Mouse (Mus musculus) liver, embryonic 14.5 days (tissue): ENCODE data around the gene Morn5. TPM values are rescaled to one million over a fixed set of nuclear protein-coding genes. Genes with fewer than 3 reads are reported as not detected.
A peak's percentile ranks its signal among the peaks of the same experiment; 100 is the strongest.

Experiments used
- ATAC-seq: fragments of 200-750 bp; cut with Nextera tagmentation; 2 replicates; pipeline ENCODE4 v1.8.0; 2017; ENCODE audit warnings: moderate number of reproducible peaks, mild to moderate bottlenecking, moderate library complexity; ENCODE audit not compliant: insufficient read depth
- DNase-seq, 3 experiments: peaks; one replicate each; pipeline ENCODE4 v3.0.0-alpha.2; 2012 to 2013; ENCODE audit warnings: low read depth in 3 of 3, low spot score in 3 of 3
- H3K27ac ChIP-seq: fragments of 300-500 bp; sonication (generic); 2 replicates; pipeline ENCODE4 v1.5.1; 2014; ENCODE audit warnings: moderate library complexity, mild to moderate bottlenecking, control low read depth, inconsistent platforms
- H3K27me3 ChIP-seq: fragments of 300-500 bp; sonication (generic); 2 replicates; pipeline ENCODE4 v1.6.1; 2014; ENCODE audit warnings: mild to moderate bottlenecking, low read length, moderate library complexity; ENCODE audit not compliant: control insufficient read depth, insufficient read depth
- H3K36me3 ChIP-seq: fragments of 300-500 bp; sonication (generic); replicated peaks from 2 replicates; pipeline ENCODE4 v1.6.1; 2014; ENCODE audit warnings: low read depth; ENCODE audit not compliant: control insufficient read depth, insufficient read depth
- H3K4me1 ChIP-seq, 2 experiments: fragments of 200-500 bp in 1 of 2; fragments of 300-500 bp in 1 of 2; sonication (generic) in 1 of 2; replicated peaks; 2 replicates each; pipeline ENCODE4 v1.6.1; 2012 to 2014; ENCODE audit warnings: antibody characterized with exemption in 1 of 2, inconsistent platforms in 1 of 2, low read length in 1 of 2; ENCODE audit not compliant: control insufficient read depth in 2 of 2, insufficient read depth in 2 of 2
- H3K4me2 ChIP-seq: fragments of 300-500 bp; sonication (generic); 2 replicates; pipeline ENCODE4 v1.6.1; 2014; ENCODE audit warnings: low read depth, mild to moderate bottlenecking, control low read depth, moderate library complexity
- H3K4me3 ChIP-seq, 2 experiments: fragments of 200-500 bp in 1 of 2; fragments of 300-500 bp in 1 of 2; sonication (generic) in 1 of 2; 2 replicates each; pipeline ENCODE4 v1.5.1; 2012 to 2014; ENCODE audit warnings: low read depth in 2 of 2, low read length in 2 of 2, mild to moderate bottlenecking in 2 of 2, control low read depth in 1 of 2, inconsistent platforms in 1 of 2, moderate library complexity in 1 of 2; ENCODE audit not compliant: insufficient read depth in 1 of 2
- H3K9ac ChIP-seq: fragments of 300-500 bp; sonication (generic); replicated peaks from 2 replicates; pipeline ENCODE4 v1.6.1; 2014; ENCODE audit warnings: mild to moderate bottlenecking, control low read depth, moderate library complexity
- H3K9me3 ChIP-seq: fragments of 300-500 bp; sonication (generic); 2 replicates; pipeline ENCODE4 v1.6.1; 2016; ENCODE audit warnings: low read length, mixed read lengths; ENCODE audit not compliant: control insufficient read depth
- CTCF ChIP-seq: IDR thresholded peaks from 2 replicates; pipeline ENCODE4 v1.5.1; 2016; ENCODE audit warnings: antibody characterized with exemption, low read depth, control low read depth
- EP300 ChIP-seq: IDR thresholded peaks from 2 replicates; pipeline ENCODE4 v1.6.1; 2016; ENCODE audit warnings: antibody characterized with exemption, low read depth
- WGBS: fragments of 180-500 bp; shearing (Covaris S2); extraction: QIAGEN DNeasy Blood & Tissue Kit; methylation state at CpG from one replicate; pipeline ENCODE4 v1.1.7; 2014; ENCODE audit not compliant: insufficient replicate concordance; 5-methylcytosine and 5-hydroxymethylcytosine counted together
- polyA plus RNA-seq, 2 experiments: library from polyadenylated mRNA; depleted of rRNA in 1 of 2; stranded (reverse) in 1 of 2; unstranded in 1 of 2; fragments of >200 nt; fragmentation: Nextera tagmentation in 1 of 2; extraction: Ambion mirVana in 1 of 2; gene quantifications; 2 replicates each; pipeline versions ENCODE4 v1.2.1 to v1.2.3; 2012 to 2014

The Morn5 gene
- polyA plus RNA-seq (2012; rRNA removed) (not detected in 2 replicates), polyA plus RNA-seq (2014; fragmentation: Nextera tagmentation; extraction: Ambion mirVana) (not detected in 2 replicates)

GRCm38 (mm10) chr2:36048748-36049566, at the start of gene Morn5, which contains the start of gene Ndufa8:
TSS of gene Morn5 (plus strand) at chr2:36049458.
TSS of gene Ndufa8 (minus strand) at chr2:36049406.
- no peak for TF ChIP-seq EP300
- TF ChIP-seq CTCF, result no peak
- no peak within 1 kb of the TSS for H3K27ac ChIP-seq
- WGBS, result under 1% methylated on average over 44 of the region's 44 CpGs

GRCm38 (mm10) chr2:36000390-36000789, 48.9 kb upstream of the Morn5 start:
- DNase-seq (no peak), ATAC-seq (no peak)
- Histone ChIP-seq H3K9me3 (no peaks in the 10 kb centered on the region), H3K4me2 (no peak overlapping the region), H3K9ac (no peak overlapping the region), H3K27me3 (no peaks in the 10 kb centered on the region), H3K4me1 (no peaks in the 10 kb centered on the region), H3K27ac (no peak overlapping the region), H3K36me3 (no peaks in the 10 kb centered on the region), H3K4me3 (no peak overlapping the region)
- TF ChIP-seq CTCF (no peak), EP300 (no peak)
- 21% methylated on average over 1 of the region's 1 CpGs for WGBS

More at GRCm38 (mm10) chr2:36048748-36049566, at the start of gene Morn5, which contains the start of gene Ndufa8:
- Histone ChIP-seq H3K4me3 (peak within 1 kb of the TSS; percentile 65 to 88), H3K9me3 (no peaks in the 10 kb centered on the region), H3K36me3 (no peaks in the 10 kb centered on the region; the same call in 1 of the 2 replicates), H3K9ac (peak within 1 kb of the TSS; percentile 81), H3K4me1 (peaks cover 7 to 9% of the 10 kb centered on the region in 2 experiments), H3K4me2 (peak within 1 kb of the TSS; percentile 81), H3K27me3 (no peaks in the 10 kb centered on the region)
- peak; percentile 91 to 93 (median 93) for DNase-seq
- peak; percentile 95 for ATAC-seq

GRCm38 (mm10) chr2:36002188-36002587, 47.1 kb upstream of the Morn5 start:
- H3K4me1 ChIP-seq, result no peaks in the 10 kb centered on the region
- no peaks in the 10 kb centered on the region for H3K36me3 ChIP-seq
- TF ChIP-seq CTCF (no peak), EP300 (no peak)
- DNase-seq, result no peak
- no peaks in the 10 kb centered on the region for H3K27me3 ChIP-seq
- H3K4me3 ChIP-seq, result no peak overlapping the region
- no peaks in the 10 kb centered on the region for H3K9me3 ChIP-seq
- WGBS, result 30% methylated on average over 6 of the region's 6 CpGs
- no peak overlapping the region for H3K9ac ChIP-seq
- no peak overlapping the region for H3K27ac ChIP-seq
- H3K4me2 ChIP-seq, result no peak overlapping the region
- ATAC-seq, result no peak

- Histone ChIP-seq H3K36me3 (no peaks in the 10 kb centered on the region), H3K9me3 (no peaks in the 10 kb centered on the region), H3K4me1 (no peaks in the 10 kb centered on the region), H3K27me3 (peaks cover 17% of the 10 kb centered on the region), H3K4me3 (no peak overlapping the region), H3K9ac (no peak overlapping the region), H3K4me2 (no peak overlapping the region), H3K27ac (no peak overlapping the region)
- ATAC-seq (no peak), DNase-seq (peak; percentile 12 to 20 (median 14))
- TF ChIP-seq EP300 (no peak), CTCF (peak; percentile 88)
- 23% methylated on average over 1 of the region's 1 CpGs for WGBS
Observed at GRCm38 (mm10) chr2:36008071-36008470, 41.2 kb upstream of the Morn5 start.

- 16% methylated on average over 4 of the region's 4 CpGs for WGBS
- ATAC-seq (no peak), DNase-seq (peak; percentile 20 to 41 (median 34))
- Histone ChIP-seq H3K4me1 (no peaks in the 10 kb centered on the region), H3K9ac (no peak overlapping the region), H3K27ac (no peak overlapping the region), H3K9me3 (no peaks in the 10 kb centered on the region), H3K4me3 (no peak overlapping the region), H3K4me2 (no peak overlapping the region), H3K36me3 (no peaks in the 10 kb centered on the region), H3K27me3 (peaks cover 17% of the 10 kb centered on the region)
- TF ChIP-seq CTCF, result peak; percentile 81
- TF ChIP-seq EP300, result no peak
Observed at GRCm38 (mm10) chr2:36009386-36009785, 39.9 kb upstream of the Morn5 start.
